Mouse (Mus musculus) erythroblast, embryonic 14.5 days (primary cell): ENCODE results near the gene Olfr1393.

ENCODE experiments used
- GATA1 ChIP-seq: IDR thresholded peaks from 2 replicates; pipeline ENCODE4 v1.6.1; 2012; ENCODE audit warnings: low read length, inconsistent platforms, mixed read lengths
- TAL1 ChIP-seq: IDR thresholded peaks from 3 replicates; pipeline ENCODE4 v1.6.1; 2012; ENCODE audit warnings: low read length, inconsistent platforms, mixed read lengths

- no peak for TF ChIP-seq TAL1
- TF ChIP-seq GATA1: no peak
Observed at GRCm38 (mm10) chr11:49244595-49244930, 33.5 kb upstream of the Olfr1393 start.
